Mouse (Mus musculus) layer of hippocampus, postnatal 36 days (tissue): ENCODE measurements at regions not wholly inside any gene's neighbourhood (a gene's known extent, or its start where the extent isn't known, plus 50 kb on each side); places are given as distances from the start of the nearest gene placed in this dataset.

Experiments
- DNase-seq, 2 experiments: peaks; one replicate each; pipeline ENCODE4 v3.0.0; 2022

DNA sequence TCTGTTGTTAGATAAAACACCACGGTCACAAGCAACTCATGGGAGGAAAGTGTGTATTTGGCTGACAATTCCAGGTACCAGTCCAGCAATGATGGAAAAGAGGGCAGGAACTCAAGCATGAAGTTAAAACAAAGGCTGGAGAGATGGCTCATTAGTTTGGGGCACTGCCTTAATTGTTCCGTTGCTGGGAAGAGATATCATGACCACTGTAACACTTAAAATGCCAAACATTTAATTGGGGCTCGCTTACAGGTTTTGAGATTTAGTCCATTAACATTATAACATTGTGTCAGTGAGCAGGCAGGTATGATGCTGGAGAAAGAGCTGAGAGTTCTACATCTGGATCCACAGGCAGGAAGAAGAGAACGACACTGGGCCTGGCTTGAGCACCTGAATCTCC is 782.0 kb upstream of the Celf2 start:
- no peak for DNase-seq

DNA sequence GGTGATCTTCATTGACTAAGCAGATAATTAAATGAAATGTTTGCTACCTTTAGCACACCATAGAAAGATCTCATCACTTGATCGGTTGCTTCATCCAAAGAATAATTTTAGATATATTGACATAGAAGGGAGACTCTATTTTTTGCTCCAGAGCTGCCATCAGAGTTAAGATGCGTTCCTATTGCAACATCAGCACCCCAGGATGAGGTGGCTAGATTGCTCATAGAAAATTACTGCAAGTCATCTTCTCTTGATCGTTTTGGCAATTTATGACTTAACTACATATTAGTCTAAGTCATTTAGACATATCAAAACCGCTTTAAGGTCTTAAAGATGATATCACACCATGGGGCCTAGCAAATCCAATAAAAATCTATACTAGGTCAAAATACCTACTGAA is 778.0 kb upstream of the Celf2 start:
- DNase-seq, result no peak

DNA sequence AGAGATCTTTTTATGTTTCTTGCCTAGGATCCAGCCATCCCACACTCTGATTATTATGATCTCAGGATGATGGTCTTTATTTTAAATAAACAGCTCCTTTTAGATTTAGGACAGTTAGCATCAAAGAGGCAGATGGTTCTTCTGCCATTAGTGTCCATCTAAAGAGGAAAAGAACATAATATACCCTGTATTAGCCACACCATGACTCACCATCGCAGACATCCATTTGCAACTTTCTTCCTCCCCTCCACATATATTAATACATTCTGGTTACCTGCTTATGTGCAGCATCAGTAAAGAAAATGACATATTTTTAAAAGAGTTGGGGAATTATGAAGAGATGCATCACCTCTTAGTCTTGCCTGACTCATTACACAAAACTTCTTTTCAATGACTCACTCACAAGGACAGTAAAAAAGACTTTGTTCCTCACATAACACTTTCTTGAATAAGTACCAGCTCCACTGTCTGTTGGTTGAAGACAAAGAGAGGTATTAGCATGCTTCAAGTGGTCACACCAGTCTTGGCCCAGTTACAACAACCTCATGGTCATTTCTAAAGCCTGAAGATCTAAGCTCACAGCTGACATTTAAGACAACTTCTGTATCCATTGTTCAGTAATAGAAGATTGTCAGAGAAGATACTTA is 766.9 kb upstream of the Celf2 start:
- DNase-seq, result no peak
